8 mouse cellular contexts compared by ENCODE assay signal in the genomic region with DNA sequence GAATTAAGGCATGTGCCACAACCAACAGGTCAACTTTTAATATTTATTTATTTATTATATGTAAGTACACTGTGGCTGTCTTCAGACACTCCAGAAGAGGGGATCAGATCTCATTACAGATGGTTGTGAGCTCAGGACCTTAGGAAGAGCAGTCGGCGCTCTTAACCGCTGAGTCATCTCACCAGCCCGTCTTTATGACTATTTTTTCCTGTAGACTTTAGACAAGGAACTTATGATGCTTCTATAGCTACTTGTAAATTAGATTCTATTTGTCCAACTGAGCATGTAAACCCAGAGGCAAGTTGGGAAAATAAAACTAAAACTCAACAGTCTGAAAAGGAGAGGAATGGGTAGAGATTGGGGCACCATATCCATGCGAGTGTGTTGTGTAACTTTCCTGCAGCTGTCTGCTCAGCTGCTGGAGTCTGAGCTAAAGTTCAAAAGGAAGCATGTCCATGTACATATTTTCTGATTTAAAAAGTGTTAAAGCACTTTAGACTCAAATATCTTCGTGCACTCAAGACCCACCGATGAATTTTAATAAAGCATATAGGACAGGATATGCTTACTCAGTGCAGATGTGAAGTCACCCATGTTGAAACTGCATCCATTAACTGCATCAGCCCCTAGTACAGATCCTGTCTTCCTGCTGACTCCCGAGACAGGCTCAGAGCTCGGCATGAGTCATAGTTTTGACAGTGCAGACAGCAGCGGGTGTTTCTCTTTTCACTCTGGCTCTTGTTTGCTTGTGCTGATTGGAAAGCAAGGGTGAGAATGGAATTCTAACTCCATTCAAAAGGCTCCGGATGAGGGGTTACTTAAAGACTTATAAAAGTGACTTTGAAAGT.
DNase-seq lines count a peak whose midpoint lies in the region; ATAC-seq and TF ChIP-seq lines count a peak whose summit lies in the region.
"Had no signal": no experiment of that assay in that cellular context is flagged by ENCODE, and none has a peak within 500 bp of the region (broad histone marks: within the 10 kb centered on the region; RNA-seq: fewer than 3 reads in every experiment).

No protein-coding gene starts in this region.

- no peaks in the 10 kb centered on the region for H3K9me3 ChIP-seq in kidney, postnatal 0 days (replicated peaks; ENCODE audit: low read length)
- no peaks in the 10 kb centered on the region for H3K9me3 ChIP-seq in kidney, embryonic 14.5 days (ENCODE audit: control insufficient read depth, low read length)
- H3K9me3 ChIP-seq in intestine, postnatal 0 days (ENCODE audit: control insufficient read depth), result no peaks in the 10 kb centered on the region
- no peaks in the 10 kb centered on the region for H3K9me3 ChIP-seq in liver, embryonic 11.5 days (ENCODE audit: control insufficient read depth, low read length)
- H3K9me3 ChIP-seq: forebrain, embryonic 10.5 days had no signal

- no peak overlapping the region for H3K4me3 ChIP-seq in kidney, postnatal 0 days (replicated peaks; ENCODE audit: low read depth, low read length)
- no peak overlapping the region for H3K4me3 ChIP-seq in kidney, embryonic 14.5 days (ENCODE audit: low read length)
- H3K4me3 ChIP-seq in intestine, postnatal 0 days (ENCODE audit: low read depth, low read length), result no peak overlapping the region
- no peak overlapping the region for H3K4me3 ChIP-seq in liver, embryonic 11.5 days (ENCODE audit: low read depth, low read length)
- H3K4me3 ChIP-seq: forebrain, embryonic 10.5 days had no signal

- 61% methylated on average over 11 of the region's 11 CpGs for WGBS in kidney, postnatal 0 days
- WGBS in kidney, embryonic 14.5 days, result 72% methylated on average over 11 of the region's 11 CpGs
- 53% methylated on average over 11 of the region's 11 CpGs for WGBS in intestine, postnatal 0 days
- 61% methylated on average over 11 of the region's 11 CpGs for WGBS in liver, embryonic 11.5 days

- ATAC-seq in kidney, postnatal 0 days (replicated peaks; ENCODE audit: low FRiP score, low read depth), result no peak
- no peak for ATAC-seq in kidney, embryonic 14.5 days (ENCODE audit: low FRiP score, low TSS enrichment)
- ATAC-seq in intestine, postnatal 0 days, result peak; percentile 77
- no peak for ATAC-seq in liver, embryonic 11.5 days (replicated peaks; ENCODE audit: low FRiP score)

- no peaks in the 10 kb centered on the region for H3K4me1 ChIP-seq in kidney, postnatal 0 days (replicated peaks; ENCODE audit: insufficient read depth, low read length)
- no peaks in the 10 kb centered on the region for H3K4me1 ChIP-seq in kidney, embryonic 14.5 days (ENCODE audit: control insufficient read depth, insufficient read depth, low read length)
- H3K4me1 ChIP-seq in intestine, postnatal 0 days (replicated peaks; ENCODE audit: control insufficient read depth, insufficient read depth, low read length), result no peaks in the 10 kb centered on the region
- H3K4me1 ChIP-seq in liver, embryonic 11.5 days (replicated peaks; ENCODE audit: control insufficient read depth, insufficient read depth, low read length), result no peaks in the 10 kb centered on the region
- H3K4me1 ChIP-seq: forebrain, embryonic 10.5 days had no signal

- no peaks in the 10 kb centered on the region for H3K27me3 ChIP-seq in kidney, postnatal 0 days (ENCODE audit: insufficient read depth, low read length)
- no peaks in the 10 kb centered on the region for H3K27me3 ChIP-seq in kidney, embryonic 14.5 days (ENCODE audit: control insufficient read depth, insufficient read depth, low read length)
- no peaks in the 10 kb centered on the region for H3K27me3 ChIP-seq in intestine, postnatal 0 days (replicated peaks; ENCODE audit: control insufficient read depth, insufficient read depth, low read length)
- no peaks in the 10 kb centered on the region; the same call in 1 of the 2 replicates for H3K27me3 ChIP-seq in liver, embryonic 11.5 days (replicated peaks; ENCODE audit: control insufficient read depth, insufficient read depth, low read length)

- no peaks in the 10 kb centered on the region for H3K36me3 ChIP-seq in kidney, postnatal 0 days (ENCODE audit: insufficient read depth, low read length)
- H3K36me3 ChIP-seq in kidney, embryonic 14.5 days (ENCODE audit: control insufficient read depth, insufficient read depth, low read length), result no peaks in the 10 kb centered on the region
- H3K36me3 ChIP-seq in intestine, postnatal 0 days (ENCODE audit: control insufficient read depth, insufficient read depth), result no peaks in the 10 kb centered on the region
- no peaks in the 10 kb centered on the region for H3K36me3 ChIP-seq in liver, embryonic 11.5 days (ENCODE audit: control insufficient read depth, insufficient read depth, low read length)
- H3K36me3 ChIP-seq: forebrain, embryonic 10.5 days had no signal

- no peak overlapping the region for H3K9ac ChIP-seq in kidney, postnatal 0 days (ENCODE audit: low read depth, low read length)
- no peak overlapping the region for H3K9ac ChIP-seq in kidney, embryonic 14.5 days (ENCODE audit: low read depth, low read length)
- no peak overlapping the region for H3K9ac ChIP-seq in intestine, postnatal 0 days (ENCODE audit: low read depth, low read length)
- no peak overlapping the region for H3K9ac ChIP-seq in liver, embryonic 11.5 days (ENCODE audit: low read depth, low read length)

- H3K4me2 ChIP-seq in kidney, postnatal 0 days (ENCODE audit: low read length), result no peak overlapping the region
- H3K4me2 ChIP-seq in kidney, embryonic 14.5 days (replicated peaks; ENCODE audit: low read depth, low read length), result no peak overlapping the region
- 0 out of 2 replicates have a peak overlapping the region, but pooled peaks have one; percentile 24 for H3K4me2 ChIP-seq in intestine, postnatal 0 days (replicated peaks; ENCODE audit: low read depth)
- H3K4me2 ChIP-seq in liver, embryonic 11.5 days, result no peak overlapping the region

- no peak for TF ChIP-seq CTCF in kidney, postnatal 0 days (IDR thresholded peaks at IDR 0.05; ENCODE audit: low read depth)
- TF ChIP-seq CTCF in intestine, postnatal 0 days (IDR thresholded peaks at IDR 0.05; ENCODE audit: low read depth), result no peak

- H3K27ac ChIP-seq in kidney, postnatal 0 days, result no peak overlapping the region
- H3K27ac ChIP-seq in kidney, embryonic 14.5 days (ENCODE audit: low read depth, low read length), result no peak overlapping the region
- peak overlapping the region; percentile 28; the same call in 1 of the 2 replicates for H3K27ac ChIP-seq in intestine, postnatal 0 days (ENCODE audit: low read depth, low read length)
- no peak overlapping the region for H3K27ac ChIP-seq in liver, embryonic 11.5 days (ENCODE audit: low read depth, low read length)
- H3K27ac ChIP-seq: forebrain, embryonic 10.5 days had no signal

- DNase-seq in kidney, postnatal 0 days (ENCODE audit: low spot score), result peak; percentile 35
- peak; percentile 79 for DNase-seq in 416B (ENCODE audit: low read depth)
- DNase-seq in adipocyte (ENCODE audit: low spot score), result peak; percentile 79
- DNase-seq in gastrocnemius, adult 8-10 months (ENCODE audit: low spot score in 2 of 2), result no peak
- DNase-seq in liver, embryonic 11.5 days (ENCODE audit: low spot score), result no peak

Comparison
In these comparisons a context has a peak if more than half of its experiments do, and no peak if none do; other contexts are left out.
1. DNase-seq: peak in kidney, postnatal 0 days (single experiment), 416B (single experiment) and adipocyte (single experiment); none in gastrocnemius, adult 8-10 months (0 of 2) and liver, embryonic 11.5 days (single experiment).